Mouse (Mus musculus) intestine, embryonic 16.5 days (tissue): ENCODE data around the gene Xxylt1. TPM values are rescaled to one million over a fixed set of nuclear protein-coding genes. Genes with fewer than 3 reads are reported as not detected.

ENCODE experiments used
- ATAC-seq: fragments of 200-750 bp; cut with Nextera tagmentation; 2 replicates; pipeline ENCODE4 v1.8.0; 2017; ENCODE audit warnings: moderate TSS enrichment, moderate library complexity
- H3K27ac ChIP-seq: fragments of 300-500 bp; sonication (generic); 2 replicates; pipeline ENCODE4 v1.5.1; 2014; ENCODE audit warnings: mild to moderate bottlenecking, low read length
- H3K27me3 ChIP-seq: fragments of 300-500 bp; sonication (generic); replicated peaks from 2 replicates; pipeline ENCODE4 v1.6.1; 2014; ENCODE audit warnings: low read length, control low read depth, mixed read lengths; ENCODE audit not compliant: control insufficient read depth, insufficient read depth
- H3K36me3 ChIP-seq: fragments of 300-500 bp; sonication (generic); 2 replicates; pipeline ENCODE4 v1.6.1; 2014; ENCODE audit warnings: low read length, control low read depth; ENCODE audit not compliant: control insufficient read depth, insufficient read depth
- H3K4me1 ChIP-seq: fragments of 300-500 bp; sonication (generic); 2 replicates; pipeline ENCODE4 v1.6.1; 2014; ENCODE audit warnings: low read length, control low read depth, mixed read lengths; ENCODE audit not compliant: control insufficient read depth, insufficient read depth
- H3K4me2 ChIP-seq: fragments of 300-500 bp; sonication (generic); 2 replicates; pipeline ENCODE4 v1.6.1; 2014; ENCODE audit warnings: low read depth, low read length, control low read depth
- H3K4me3 ChIP-seq: fragments of 300-500 bp; sonication (generic); 2 replicates; pipeline ENCODE4 v1.5.1; 2014; ENCODE audit warnings: mild to moderate bottlenecking, low read length
- H3K9ac ChIP-seq: fragments of 300-500 bp; sonication (generic); 2 replicates; pipeline ENCODE4 v1.6.1; 2014; ENCODE audit warnings: low read depth, low read length
- H3K9me3 ChIP-seq: fragments of 300-500 bp; sonication (generic); 2 replicates; pipeline ENCODE4 v1.6.1; 2016; ENCODE audit warnings: low read length, control low read depth; ENCODE audit not compliant: control insufficient read depth
- WGBS: fragments of 180-500 bp; shearing (Covaris S2); extraction: QIAGEN DNeasy Blood & Tissue Kit; methylation state at CpG from one replicate; pipeline ENCODE4 v1.1.7; 2014; 5-methylcytosine and 5-hydroxymethylcytosine counted together
- polyA plus RNA-seq: library from polyadenylated mRNA; unstranded; fragments of >200 nt; fragmentation: Nextera tagmentation; extraction: Ambion mirVana; gene quantifications from 2 replicates; pipeline ENCODE4 v1.2.1, GENCODE M21; 2015

The Xxylt1 gene
- polyA plus RNA-seq, 1 experiment from 2014 or later: 4.9 TPM

GRCm38 (mm10) chr16:30934205-30934780 is 146.9 kb downstream of the Xxylt1 start:
- no peak overlapping the region for H3K27ac ChIP-seq
- 59% methylated on average over 11 of the region's 11 CpGs for WGBS
- no peaks in the 10 kb centered on the region for H3K36me3 ChIP-seq
- H3K27me3 ChIP-seq: no peaks in the 10 kb centered on the region
- no peak overlapping the region for H3K4me2 ChIP-seq
- H3K9me3 ChIP-seq: no peaks in the 10 kb centered on the region
- H3K4me1 ChIP-seq: peaks cover 7% of the 10 kb centered on the region
- H3K4me3 ChIP-seq: no peak overlapping the region
- H3K9ac ChIP-seq: no peak overlapping the region
- ATAC-seq: no peak

DNA sequence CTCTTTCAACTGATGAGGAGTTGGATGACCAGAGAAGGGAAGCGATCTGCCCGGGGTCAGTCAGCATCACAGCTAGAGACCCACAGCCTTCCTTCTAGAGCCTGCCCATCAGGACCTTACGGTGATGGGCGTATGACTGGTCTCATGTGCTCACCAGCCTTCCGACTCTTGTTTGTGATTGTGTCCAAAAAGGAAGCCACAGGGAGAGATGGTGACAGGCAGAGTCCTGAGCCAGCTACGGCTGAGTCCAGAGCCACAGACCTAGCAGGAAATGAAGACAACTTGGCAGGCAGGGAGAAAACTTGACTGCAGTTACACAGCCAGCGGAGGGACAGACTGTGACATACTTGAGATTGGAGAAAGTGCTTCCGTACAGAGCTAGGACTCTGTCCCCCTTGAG is 147.9 kb downstream of the Xxylt1 start:
- H3K9me3 ChIP-seq: no peaks in the 10 kb centered on the region
- H3K4me3 ChIP-seq: no peak overlapping the region
- no peak overlapping the region for H3K4me2 ChIP-seq
- H3K36me3 ChIP-seq: no peaks in the 10 kb centered on the region
- WGBS: 91% methylated on average over 8 of the region's 8 CpGs
- H3K27ac ChIP-seq: no peak overlapping the region
- ATAC-seq: no peak
- H3K27me3 ChIP-seq: no peaks in the 10 kb centered on the region
- peaks cover 7% of the 10 kb centered on the region for H3K4me1 ChIP-seq
- H3K9ac ChIP-seq: no peak overlapping the region

GRCm38 (mm10) chr16:30932791-30933190 is 148.4 kb downstream of the Xxylt1 start:
- Histone ChIP-seq H3K4me2 (no peak overlapping the region), H3K27me3 (no peaks in the 10 kb centered on the region), H3K9me3 (no peaks in the 10 kb centered on the region), H3K4me3 (no peak overlapping the region), H3K27ac (no peak overlapping the region), H3K36me3 (no peaks in the 10 kb centered on the region), H3K9ac (no peak overlapping the region), H3K4me1 (peaks cover 7% of the 10 kb centered on the region)
- no peak for ATAC-seq
- 66% methylated on average over 4 of the region's 4 CpGs for WGBS

DNA sequence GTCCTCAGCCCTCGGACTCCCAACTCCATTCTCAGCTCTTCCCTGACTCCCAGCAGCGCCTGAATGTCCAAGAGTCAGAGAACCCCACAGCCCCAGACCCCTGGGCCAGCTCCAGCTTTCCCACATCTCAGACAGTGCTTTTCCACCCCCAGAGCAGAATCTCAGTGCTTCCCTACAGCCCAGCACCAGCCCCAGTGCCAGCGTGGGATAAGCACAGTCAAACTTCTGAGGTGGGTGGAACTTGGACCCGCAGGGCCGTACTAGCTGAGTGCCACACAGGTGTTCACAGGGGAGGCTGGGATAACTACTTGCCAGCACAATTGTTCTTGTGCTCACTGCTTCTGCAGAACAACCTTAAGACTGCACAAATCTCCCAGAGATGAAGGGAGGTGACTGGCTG is 149.0 kb downstream of the Xxylt1 start:
- no peak overlapping the region for H3K27ac ChIP-seq
- WGBS: 90% methylated on average over 5 of the region's 5 CpGs
- H3K9ac ChIP-seq: no peak overlapping the region
- no peaks in the 10 kb centered on the region for H3K9me3 ChIP-seq
- H3K36me3 ChIP-seq: no peaks in the 10 kb centered on the region
- H3K4me3 ChIP-seq: no peak overlapping the region
- H3K4me1 ChIP-seq: peaks cover 7% of the 10 kb centered on the region
- H3K27me3 ChIP-seq: no peaks in the 10 kb centered on the region
- no peak for ATAC-seq
- H3K4me2 ChIP-seq: no peak overlapping the region

GRCm38 (mm10) chr16:30929165-30929564 is 152.1 kb downstream of the Xxylt1 start:
- Histone ChIP-seq H3K4me2 (no peak overlapping the region), H3K27ac (no peak overlapping the region), H3K4me1 (no peaks in the 10 kb centered on the region; the same call in 1 of the 2 replicates), H3K9me3 (no peaks in the 10 kb centered on the region), H3K9ac (no peak overlapping the region), H3K36me3 (no peaks in the 10 kb centered on the region), H3K4me3 (no peak overlapping the region), H3K27me3 (no peaks in the 10 kb centered on the region)
- ATAC-seq: no peak
- 90% methylated on average over 3 of the region's 3 CpGs for WGBS

- WGBS: 56% methylated on average over 8 of the region's 8 CpGs
- Histone ChIP-seq H3K4me2 (no peak overlapping the region), H3K4me1 (no peaks in the 10 kb centered on the region), H3K9me3 (no peaks in the 10 kb centered on the region), H3K27ac (no peak overlapping the region), H3K36me3 (no peaks in the 10 kb centered on the region), H3K4me3 (no peak overlapping the region), H3K27me3 (no peaks in the 10 kb centered on the region), H3K9ac (no peak overlapping the region)
- ATAC-seq: no peak
Measured at GRCm38 (mm10) chr16:30928076-30928750, 153.0 kb downstream of the Xxylt1 start.

DNA sequence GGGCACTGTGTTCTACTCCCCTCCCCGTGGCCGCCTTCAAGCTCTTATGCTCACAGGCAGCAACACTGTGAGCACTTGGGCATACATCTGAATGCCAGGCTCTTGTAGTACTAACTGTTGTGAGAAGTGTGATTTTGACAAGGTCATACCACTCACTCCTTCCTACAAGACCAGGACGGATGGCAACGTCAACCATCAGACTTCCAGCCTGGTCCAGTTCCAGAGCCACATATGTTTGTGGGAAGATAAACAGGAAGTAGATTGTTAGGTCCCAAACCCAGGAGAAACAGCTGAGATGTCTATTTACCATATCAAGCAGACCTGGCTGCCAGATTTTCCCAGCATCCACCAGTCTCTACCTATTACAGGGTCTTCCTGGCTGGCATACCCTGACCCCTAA is 155.7 kb downstream of the Xxylt1 start:
- Histone ChIP-seq H3K9ac (no peak overlapping the region), H3K4me3 (no peak overlapping the region), H3K4me2 (no peak overlapping the region), H3K9me3 (no peaks in the 10 kb centered on the region), H3K27me3 (no peaks in the 10 kb centered on the region), H3K27ac (no peak overlapping the region), H3K36me3 (no peaks in the 10 kb centered on the region), H3K4me1 (no peaks in the 10 kb centered on the region)
- WGBS: 67% methylated on average over 4 of the region's 4 CpGs
- no peak for ATAC-seq

GRCm38 (mm10) chr16:30923899-30924298 is 157.3 kb downstream of the Xxylt1 start:
- Histone ChIP-seq H3K4me2 (no peak overlapping the region), H3K4me3 (no peak overlapping the region), H3K4me1 (no peaks in the 10 kb centered on the region), H3K27me3 (no peaks in the 10 kb centered on the region), H3K36me3 (no peaks in the 10 kb centered on the region), H3K9ac (no peak overlapping the region), H3K27ac (no peak overlapping the region), H3K9me3 (0 out of 2 replicates have a peak, but pooled peaks cover 5% of the 10 kb centered on the region)
- ATAC-seq: no peak
- 73% methylated on average over 7 of the region's 7 CpGs for WGBS

DNA sequence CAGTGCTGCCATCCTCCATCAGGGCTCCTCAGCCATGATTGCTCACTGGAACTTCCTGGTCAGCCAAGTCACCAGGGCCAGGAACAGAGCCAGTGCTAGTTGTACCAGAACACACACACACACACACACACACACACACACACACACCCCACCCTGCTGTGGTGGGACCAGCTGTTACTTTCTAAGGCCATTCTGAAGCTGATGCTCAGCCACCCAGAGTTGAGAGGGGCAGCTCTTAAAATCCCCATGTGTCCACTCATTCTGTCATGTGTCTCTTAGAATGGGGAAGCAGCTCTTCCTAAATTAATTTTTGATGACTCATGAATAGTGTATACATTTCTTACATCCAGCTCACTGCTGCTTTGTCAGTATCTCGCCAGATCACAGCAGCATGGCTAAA is 158.7 kb downstream of the Xxylt1 start:
- 53% methylated on average over 1 of the region's 1 CpGs for WGBS
- ATAC-seq: no peak
- no peak overlapping the region for H3K27ac ChIP-seq

More for the DNA sequence above, 158.7 kb downstream of the Xxylt1 start:
- H3K9ac ChIP-seq: no peak overlapping the region
- 0 out of 2 replicates have a peak, but pooled peaks cover 5% of the 10 kb centered on the region for H3K9me3 ChIP-seq
- no peak overlapping the region for H3K4me3 ChIP-seq
- H3K4me1 ChIP-seq: no peaks in the 10 kb centered on the region
- H3K4me2 ChIP-seq: no peak overlapping the region
- no peaks in the 10 kb centered on the region for H3K27me3 ChIP-seq
- H3K36me3 ChIP-seq: no peaks in the 10 kb centered on the region
